Mouse (Mus musculus) olfactory bulb, adult 2 months (tissue): ENCODE measurements around the gene Hdac5.

ENCODE experiments used
- CTCF ChIP-seq: fragments of 200-500 bp; IDR thresholded peaks from 2 replicates; pipeline ENCODE4 v1.5.1; 2012; ENCODE audit warnings: low read depth, mild to moderate bottlenecking, low read length, moderate library complexity; ENCODE audit not compliant: insufficient read depth
- POLR2A ChIP-seq: fragments of 200-500 bp; IDR thresholded peaks from 2 replicates; pipeline ENCODE4 v1.6.1; 2012; ENCODE audit warnings: mild to moderate bottlenecking, low read depth, low read length, moderate library complexity; ENCODE audit not compliant: insufficient read depth

GRCm38 (mm10) chr11:102228191-102228545, 1.8 kb downstream of the Hdac5 start:
- TF ChIP-seq POLR2A (no peak), CTCF (no peak)
